Mouse (Mus musculus): ENCODE measurements around the gene S1pr1.
A peak's percentile ranks its signal among the peaks of the same experiment; 100 is the strongest.

The S1pr1 gene

DNA sequence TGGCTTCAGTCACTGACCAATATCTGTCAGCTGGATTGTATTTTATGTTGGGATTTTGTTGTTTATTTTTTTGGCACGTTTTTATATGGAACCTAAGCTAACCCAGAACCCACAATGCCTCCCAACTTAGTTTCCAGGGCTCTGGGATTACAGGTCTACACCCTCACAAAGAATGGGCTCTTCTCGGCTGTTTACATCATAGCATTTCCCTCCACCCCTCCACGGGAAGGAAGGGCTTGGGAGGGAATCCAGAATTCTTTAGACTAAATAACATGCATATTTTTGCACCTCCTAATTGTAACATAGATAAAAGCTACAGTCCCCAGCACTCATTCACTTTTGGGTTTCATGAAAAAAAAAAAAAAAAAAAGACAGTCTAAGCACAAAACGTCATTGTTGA lies 22.0 kb downstream of the S1pr1 start:
- no peak overlapping the region for H3K4me3 ChIP-seq (replicated peaks; ENCODE audit: low read length)
- TF ChIP-seq NANOG (IDR thresholded peaks at IDR 0.05; ENCODE audit: borderline replicate concordance, low read length) = no peak
- TF ChIP-seq CTCF (conservative IDR thresholded peaks at IDR 0.05; ENCODE audit: low read length) = no peak
- no peak for TF ChIP-seq POU5F1 (IDR thresholded peaks at IDR 0.05; ENCODE audit: borderline replicate concordance, low read length)
- no peaks in the 10 kb centered on the region for H3K27me3 ChIP-seq (ENCODE audit: insufficient read depth, low read length)
- H3K36me3 ChIP-seq (ENCODE audit: insufficient read depth, low read length) = no peaks in the 10 kb centered on the region
- peaks cover 56% of the 10 kb centered on the region for H3K4me1 ChIP-seq (replicated peaks; ENCODE audit: low read depth, low read length)
- H3K9me3 ChIP-seq (ENCODE audit: low read length) = no peaks in the 10 kb centered on the region

- H3K4me1 ChIP-seq (replicated peaks; ENCODE audit: low read depth, low read length) = peaks cover 57% of the 10 kb centered on the region
- no peaks in the 10 kb centered on the region for H3K27me3 ChIP-seq (ENCODE audit: insufficient read depth, low read length)
- no peak for TF ChIP-seq NANOG (IDR thresholded peaks at IDR 0.05; ENCODE audit: borderline replicate concordance, low read length)
- TF ChIP-seq CTCF (conservative IDR thresholded peaks at IDR 0.05; ENCODE audit: low read length) = no peak
- no peak for TF ChIP-seq POU5F1 (IDR thresholded peaks at IDR 0.05; ENCODE audit: borderline replicate concordance, low read length)
- H3K9me3 ChIP-seq (ENCODE audit: low read length) = no peaks in the 10 kb centered on the region
- H3K4me3 ChIP-seq (replicated peaks; ENCODE audit: low read length) = no peak overlapping the region
- H3K36me3 ChIP-seq (ENCODE audit: insufficient read depth, low read length) = no peaks in the 10 kb centered on the region
Observed at GRCm38 (mm10) chr3:115692384-115692783, 22.5 kb downstream of the S1pr1 start.

DNA sequence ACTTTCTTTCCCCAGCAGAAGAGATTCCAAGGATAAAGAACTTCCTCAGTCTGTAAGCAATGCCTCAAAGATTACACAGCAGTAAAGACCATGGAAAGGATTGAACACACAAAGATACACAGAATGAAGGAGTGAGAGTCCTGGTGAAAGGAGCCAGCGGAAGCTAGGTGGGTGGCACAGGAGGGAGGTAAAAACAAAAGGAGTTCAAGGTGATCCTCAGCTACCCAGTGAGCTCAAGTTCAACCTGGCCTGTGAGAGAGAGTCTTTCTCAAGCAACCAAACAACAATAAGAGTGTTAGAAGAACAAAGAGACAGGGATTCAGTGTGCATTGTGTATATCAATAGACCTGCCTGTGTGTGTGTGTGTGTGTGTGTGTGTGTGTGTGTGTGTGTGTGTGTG lies 25.0 kb downstream of the S1pr1 start:
- no peaks in the 10 kb centered on the region for H3K9me3 ChIP-seq (ENCODE audit: low read length)
- H3K36me3 ChIP-seq (ENCODE audit: insufficient read depth, low read length) = no peaks in the 10 kb centered on the region
- H3K4me1 ChIP-seq (replicated peaks; ENCODE audit: low read depth, low read length) = peaks cover 54% of the 10 kb centered on the region
- no peak for TF ChIP-seq CTCF (conservative IDR thresholded peaks at IDR 0.05; ENCODE audit: low read length)
- no peak for TF ChIP-seq POU5F1 (IDR thresholded peaks at IDR 0.05; ENCODE audit: borderline replicate concordance, low read length)
- TF ChIP-seq NANOG (IDR thresholded peaks at IDR 0.05; ENCODE audit: borderline replicate concordance, low read length) = peak; percentile 29; the same call in 1 of the 2 replicates
- no peaks in the 10 kb centered on the region for H3K27me3 ChIP-seq (ENCODE audit: insufficient read depth, low read length)
- no peak overlapping the region for H3K4me3 ChIP-seq (replicated peaks; ENCODE audit: low read length)

DNA sequence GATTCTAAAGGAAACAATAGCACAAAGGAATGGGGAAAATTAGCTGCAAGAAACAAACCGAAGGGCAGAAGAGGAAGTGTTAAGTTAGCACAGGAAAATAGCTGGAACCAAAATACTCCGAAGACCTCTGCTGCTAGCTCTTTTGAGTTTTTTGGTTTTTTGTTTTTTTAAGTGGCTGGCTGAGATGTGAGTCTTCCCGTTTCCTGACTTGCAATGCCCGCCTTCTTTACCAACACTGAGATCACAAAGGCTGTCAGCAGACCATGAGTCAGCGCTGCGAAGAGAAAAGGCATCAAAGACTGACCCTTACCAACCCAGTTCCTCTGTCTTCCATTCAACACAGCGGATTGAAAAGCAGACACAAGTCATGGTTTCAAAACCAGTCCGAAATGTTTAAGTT lies 25.5 kb downstream of the S1pr1 start:
- Histone ChIP-seq H3K36me3 (ENCODE audit: insufficient read depth, low read length) (no peaks in the 10 kb centered on the region), H3K4me1 (replicated peaks; ENCODE audit: low read depth, low read length) (peaks cover 50% of the 10 kb centered on the region), H3K4me3 (replicated peaks; ENCODE audit: low read length) (no peak overlapping the region), H3K27me3 (ENCODE audit: insufficient read depth, low read length) (no peaks in the 10 kb centered on the region), H3K9me3 (ENCODE audit: low read length) (no peaks in the 10 kb centered on the region)
- no peak for TF ChIP-seq NANOG (IDR thresholded peaks at IDR 0.05; ENCODE audit: borderline replicate concordance, low read length)
- no peak for TF ChIP-seq POU5F1 (IDR thresholded peaks at IDR 0.05; ENCODE audit: borderline replicate concordance, low read length)
- no peak for TF ChIP-seq CTCF (conservative IDR thresholded peaks at IDR 0.05; ENCODE audit: low read length)

GRCm38 (mm10) chr3:115687821-115688220 lies 27.1 kb downstream of the S1pr1 start:
- Histone ChIP-seq H3K4me3 (replicated peaks; ENCODE audit: low read length) (no peak overlapping the region), H3K4me1 (replicated peaks; ENCODE audit: low read depth, low read length) (peaks cover 49% of the 10 kb centered on the region), H3K27me3 (ENCODE audit: insufficient read depth, low read length) (no peaks in the 10 kb centered on the region), H3K36me3 (ENCODE audit: insufficient read depth, low read length) (no peaks in the 10 kb centered on the region), H3K9me3 (ENCODE audit: low read length) (no peaks in the 10 kb centered on the region)
- TF ChIP-seq POU5F1 (IDR thresholded peaks at IDR 0.05; ENCODE audit: borderline replicate concordance, low read length) (no peak), NANOG (IDR thresholded peaks at IDR 0.05; ENCODE audit: borderline replicate concordance, low read length) (no peak), CTCF (conservative IDR thresholded peaks at IDR 0.05; ENCODE audit: low read length) (no peak)

DNA sequence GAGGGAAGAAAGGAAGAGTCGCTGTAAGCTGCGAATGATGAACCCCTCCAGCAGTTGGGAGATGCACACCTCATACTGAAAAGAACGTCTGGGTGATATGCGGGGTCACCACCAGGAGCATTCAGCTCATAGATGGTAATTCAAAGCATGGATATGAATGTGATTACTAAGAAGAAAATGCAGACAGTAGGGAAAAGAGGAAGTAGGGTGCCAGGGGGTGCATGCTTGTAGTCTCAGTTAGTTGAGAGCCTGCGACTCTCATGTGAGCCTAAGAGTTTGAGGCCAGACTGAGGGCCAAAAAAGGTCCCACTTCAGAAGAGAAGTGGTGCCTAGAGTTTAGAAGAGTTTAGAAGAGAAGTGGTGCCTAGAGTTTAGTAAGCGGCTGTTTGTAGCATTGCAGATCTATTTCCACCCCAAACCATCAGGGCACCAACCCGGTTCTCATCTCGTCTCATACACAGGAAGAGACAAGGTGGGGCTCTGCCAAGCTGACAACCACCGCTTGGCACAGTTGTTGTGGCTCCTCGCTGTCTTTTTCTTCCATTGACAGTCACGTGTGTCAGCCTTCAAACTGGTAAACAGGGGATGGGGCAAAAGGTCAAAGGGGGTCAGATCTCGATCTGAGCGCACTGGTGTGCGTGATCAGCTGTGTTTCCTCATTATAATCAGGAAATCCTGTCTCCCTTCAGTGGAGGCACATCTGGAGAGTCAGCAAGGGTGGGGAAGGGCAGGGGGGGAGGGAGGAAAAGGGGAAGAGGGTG lies 32.4 kb downstream of the S1pr1 start:
- Histone ChIP-seq H3K36me3 (ENCODE audit: insufficient read depth, low read length) (no peaks in the 10 kb centered on the region), H3K9me3 (ENCODE audit: low read length) (no peaks in the 10 kb centered on the region), H3K27me3 (ENCODE audit: insufficient read depth, low read length) (no peaks in the 10 kb centered on the region), H3K4me3 (replicated peaks; ENCODE audit: low read length) (no peak overlapping the region), H3K4me1 (replicated peaks; ENCODE audit: low read depth, low read length) (peaks cover 24% of the 10 kb centered on the region)
- no peak for TF ChIP-seq CTCF (conservative IDR thresholded peaks at IDR 0.05; ENCODE audit: low read length)
- TF ChIP-seq NANOG (IDR thresholded peaks at IDR 0.05; ENCODE audit: borderline replicate concordance, low read length) = no peak
- TF ChIP-seq POU5F1 (IDR thresholded peaks at IDR 0.05; ENCODE audit: borderline replicate concordance, low read length) = no peak

DNA sequence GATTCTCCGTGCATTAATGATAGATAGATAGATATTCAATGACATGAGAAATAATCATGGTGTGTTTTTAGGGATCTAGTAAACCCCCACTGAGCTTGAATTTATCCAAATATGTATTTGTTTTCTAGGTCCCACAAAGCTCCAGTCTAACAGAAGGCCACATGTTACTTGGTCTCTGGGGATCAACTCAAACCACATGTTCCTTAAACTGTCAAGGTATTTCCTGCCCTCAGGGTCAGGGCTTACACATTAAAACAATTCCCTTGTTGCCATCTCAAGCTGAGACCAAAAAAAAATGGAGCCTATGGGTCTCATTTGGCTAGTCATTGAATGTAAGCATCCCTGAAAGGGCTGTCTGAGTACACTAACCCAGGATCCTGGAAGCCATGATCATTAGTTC lies 33.7 kb downstream of the S1pr1 start:
- H3K36me3 ChIP-seq (ENCODE audit: insufficient read depth, low read length) = no peaks in the 10 kb centered on the region
- no peak for TF ChIP-seq POU5F1 (IDR thresholded peaks at IDR 0.05; ENCODE audit: borderline replicate concordance, low read length)
- TF ChIP-seq CTCF (conservative IDR thresholded peaks at IDR 0.05; ENCODE audit: low read length) = no peak
- H3K9me3 ChIP-seq (ENCODE audit: low read length) = no peaks in the 10 kb centered on the region
- H3K4me1 ChIP-seq (replicated peaks; ENCODE audit: low read depth, low read length) = peaks cover 16% of the 10 kb centered on the region
- H3K27me3 ChIP-seq (ENCODE audit: insufficient read depth, low read length) = no peaks in the 10 kb centered on the region
- no peak overlapping the region for H3K4me3 ChIP-seq (replicated peaks; ENCODE audit: low read length)

DNA sequence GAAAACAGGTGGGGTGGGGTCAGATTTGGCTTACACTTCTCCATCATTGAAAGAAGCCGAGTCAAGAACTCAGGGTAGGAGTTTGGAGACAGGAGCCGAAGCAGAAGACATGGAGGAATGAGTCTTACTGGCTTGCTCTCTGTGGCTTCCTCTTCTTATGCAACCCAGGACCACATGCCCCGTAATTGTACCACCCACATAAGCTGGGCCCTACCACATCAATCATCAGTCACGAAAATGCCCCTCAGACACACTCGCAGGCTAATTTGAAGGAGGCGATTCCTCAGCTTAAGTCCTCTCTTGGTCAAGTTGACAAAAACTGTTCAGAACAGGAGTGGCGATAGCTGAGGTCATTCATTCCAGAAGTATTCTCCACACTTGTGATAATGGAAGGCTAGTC lies 35.9 kb downstream of the S1pr1 start:
- Histone ChIP-seq H3K27me3 (ENCODE audit: insufficient read depth, low read length) (no peaks in the 10 kb centered on the region), H3K4me3 (replicated peaks; ENCODE audit: low read length) (no peak overlapping the region), H3K36me3 (ENCODE audit: insufficient read depth, low read length) (no peaks in the 10 kb centered on the region), H3K4me1 (replicated peaks; ENCODE audit: low read depth, low read length) (peaks cover 16% of the 10 kb centered on the region), H3K9me3 (ENCODE audit: low read length) (no peaks in the 10 kb centered on the region)
- no peak for TF ChIP-seq CTCF (conservative IDR thresholded peaks at IDR 0.05; ENCODE audit: low read length)
- no peak for TF ChIP-seq POU5F1 (IDR thresholded peaks at IDR 0.05; ENCODE audit: borderline replicate concordance, low read length)
- no peak for TF ChIP-seq NANOG (IDR thresholded peaks at IDR 0.05; ENCODE audit: borderline replicate concordance, low read length)

All from E14TG2a.4 (cell line).